Comparison of ENCODE assay signal across 10 mouse cellular contexts in genomic region chr6:22019637-22020036, GRCm38 (mm10). TPM values are rescaled to one million over a fixed set of nuclear protein-coding genes. Genes with fewer than 3 reads are reported as not detected.
DNase-seq lines count a peak whose midpoint lies in the region; ATAC-seq and TF ChIP-seq lines count a peak whose summit lies in the region.
"Had no signal": no experiment of that assay in that cellular context is flagged by ENCODE, and none has a peak within 500 bp of the region (broad histone marks: within the 10 kb centered on the region; RNA-seq: fewer than 3 reads in every experiment).

No protein-coding gene starts in this region.

- no peak for TF ChIP-seq CTCF in layer of hippocampus, adult 2 months (conservative IDR thresholded peaks at IDR 0.05)

- ATAC-seq in midbrain, embryonic 11.5 days (ENCODE audit: low FRiP score) = no peak
- ATAC-seq in midbrain, embryonic 16.5 days = no peak

- no peaks in the 10 kb centered on the region for H3K36me3 ChIP-seq in midbrain, embryonic 11.5 days (ENCODE audit: control insufficient read depth, insufficient read depth, low read length)
- H3K36me3 ChIP-seq in midbrain, embryonic 16.5 days (ENCODE audit: control insufficient read depth, insufficient read depth, low read length) = no peaks in the 10 kb centered on the region
- H3K36me3 ChIP-seq: liver, embryonic 15.5 days had no signal

- 80% methylated on average over 10 of the region's 10 CpGs for WGBS in midbrain, embryonic 11.5 days
- 62% methylated on average over 10 of the region's 10 CpGs for WGBS in midbrain, embryonic 16.5 days

- no peaks in the 10 kb centered on the region for H3K9me3 ChIP-seq in midbrain, embryonic 11.5 days (ENCODE audit: control insufficient read depth, low read length)
- no peaks in the 10 kb centered on the region for H3K9me3 ChIP-seq in midbrain, embryonic 16.5 days (replicated peaks; ENCODE audit: control insufficient read depth, low read length, poor library complexity, severe bottlenecking)
- H3K9me3 ChIP-seq: liver, embryonic 15.5 days had no signal

- no peak overlapping the region for H3K4me2 ChIP-seq in midbrain, embryonic 11.5 days
- H3K4me2 ChIP-seq in midbrain, embryonic 16.5 days (ENCODE audit: low read length) = no peak overlapping the region
- H3K4me2 ChIP-seq: liver, embryonic 15.5 days had no signal

- no peak overlapping the region for H3K9ac ChIP-seq in midbrain, embryonic 11.5 days (ENCODE audit: low read length)
- H3K9ac ChIP-seq in midbrain, embryonic 16.5 days (ENCODE audit: low read depth, low read length) = no peak overlapping the region
- H3K9ac ChIP-seq: liver, embryonic 15.5 days had no signal

- H3K4me3 ChIP-seq in midbrain, embryonic 11.5 days (ENCODE audit: low read depth, low read length) = no peak overlapping the region
- no peak overlapping the region for H3K4me3 ChIP-seq in midbrain, embryonic 16.5 days (ENCODE audit: low read depth, low read length)
- no peak overlapping the region for H3K4me3 ChIP-seq in layer of hippocampus, adult 2 months
- H3K4me3 ChIP-seq: liver, embryonic 15.5 days had no signal

- no peak overlapping the region for H3K27ac ChIP-seq in midbrain, embryonic 11.5 days (ENCODE audit: low read depth, low read length)
- H3K27ac ChIP-seq in midbrain, embryonic 16.5 days (ENCODE audit: low read length) = no peak overlapping the region
- no peak overlapping the region for H3K27ac ChIP-seq in layer of hippocampus, adult 2 months
- H3K27ac ChIP-seq: liver, embryonic 15.5 days had no signal

- no peaks in the 10 kb centered on the region for H3K4me1 ChIP-seq in midbrain, embryonic 11.5 days (ENCODE audit: control insufficient read depth, insufficient read depth, low read length)
- H3K4me1 ChIP-seq in midbrain, embryonic 16.5 days (ENCODE audit: control insufficient read depth, insufficient read depth, low read length) = no peaks in the 10 kb centered on the region
- H3K4me1 ChIP-seq: liver, embryonic 15.5 days had no signal

- DNase-seq in gastrocnemius, adult 18-20 months (ENCODE audit: low spot score) = peak; percentile 59
- DNase-seq in gastrocnemius, postnatal 10 days = no peak
- DNase-seq in midbrain, embryonic 11.5 days (ENCODE audit: low spot score, missing footprints) = peak; percentile 80
- DNase-seq in kidney, postnatal 10 days = peak; percentile 50
- DNase-seq in right cerebral cortex, postnatal 14 days = no peak
- no peak for DNase-seq in layer of hippocampus, adult 2 months (ENCODE audit: low spot score in 2 of 2)
- DNase-seq in cerebellum, adult 11-12 months = no peak
- DNase-seq: retina, postnatal 1 day had no signal

- no peaks in the 10 kb centered on the region for H3K27me3 ChIP-seq in midbrain, embryonic 11.5 days (ENCODE audit: control insufficient read depth, insufficient read depth, low read length)
- H3K27me3 ChIP-seq in midbrain, embryonic 16.5 days (ENCODE audit: control insufficient read depth, insufficient read depth, low read depth, low read length) = no peaks in the 10 kb centered on the region
- H3K27me3 ChIP-seq: liver, embryonic 15.5 days had no signal

RNA-seq across cellular contexts. Expression of gene Cped1, which starts 33.9 kb away (rescaled TPM):
- total RNA-seq in gastrocnemius, adult 18-20 months (2021) = 10 to 100 TPM; 20.8 to 26.4 TPM
- total RNA-seq in gastrocnemius, postnatal 10 days (2021) = 10 to 100 TPM; 15.9 to 27.6 TPM
- polyA plus RNA-seq in midbrain, embryonic 11.5 days (2014; fragmentation: Nextera tagmentation; extraction: Ambion mirVana) = 9.6 and 12.9 TPM in 2 replicates
- polyA plus RNA-seq in midbrain, embryonic 16.5 days (2015; fragmentation: Nextera tagmentation; extraction: Ambion mirVana) = 2.1 and 2.7 TPM in 2 replicates
- total RNA-seq in layer of hippocampus, adult 2 months (2021) = 1 to 10 TPM; 2.5 to 3.5 TPM

Comparison
In these comparisons a context has a peak if more than half of its experiments do, and no peak if none do; other contexts are left out.
1. DNase-seq: peak in gastrocnemius, adult 18-20 months (single experiment), midbrain, embryonic 11.5 days (single experiment) and kidney, postnatal 10 days (single experiment); none in gastrocnemius, postnatal 10 days (single experiment), right cerebral cortex, postnatal 14 days (single experiment), layer of hippocampus, adult 2 months (0 of 2) and cerebellum, adult 11-12 months (single experiment).